Mouse (Mus musculus): ENCODE results near the gene Kiz.

The Kiz gene

GRCm38 (mm10) chr2:146958951-146959821, 103.5 kb downstream of the Kiz start:
- in situ Hi-C loops (cut with MboI; ENCODE audit: unreplicated experiment in 2 of 2) = loop anchor here (5.0 to 25.0 kb wide), 4 partner anchors 218 to 353 kb away; no protein-coding TSS in a partner anchor

- in situ Hi-C loops (cut with MboI; ENCODE audit: unreplicated experiment in 2 of 2) = no loop called here
These were observed 119.4 kb downstream of the Kiz start for GRCm38 (mm10) chr2:146975024-146975423.

GRCm38 (mm10) chr2:146975453-146976028, 119.9 kb downstream of the Kiz start:
- in situ Hi-C loops (cut with MboI; ENCODE audit: unreplicated experiment in 2 of 2) = no loop called here

GRCm38 (mm10) chr2:146982786-146983185, 127.1 kb downstream of the Kiz start:
- in situ Hi-C loops (cut with MboI; ENCODE audit: unreplicated experiment in 2 of 2) = no loop called here

- in situ Hi-C loops (cut with MboI; ENCODE audit: unreplicated experiment in 2 of 2) = no loop called here
These were observed 129.2 kb downstream of the Kiz start for GRCm38 (mm10) chr2:146984831-146985230.

- in situ Hi-C loops (cut with MboI; ENCODE audit: unreplicated experiment in 2 of 2) = no loop called here
These were observed 130.1 kb downstream of the Kiz start for GRCm38 (mm10) chr2:146985807-146986206.

GRCm38 (mm10) chr2:146986429-146986828, 130.8 kb downstream of the Kiz start:
- in situ Hi-C loops (cut with MboI; ENCODE audit: unreplicated experiment in 2 of 2) = no loop called here

GRCm38 (mm10) chr2:147007265-147007664, 151.6 kb downstream of the Kiz start:
- in situ Hi-C loops (cut with MboI; ENCODE audit: unreplicated experiment in 2 of 2) = loop anchor here in 1 of 2 experiments (25.0 kb wide), 1 partner anchor 495 kb away; the partner anchor contains the start of gene Ralgapa2

- in situ Hi-C loops (cut with MboI; ENCODE audit: unreplicated experiment in 2 of 2) = loop anchor here in 1 of 2 experiments (25.0 kb wide), 1 partner anchor 497 kb away; the partner anchor contains the start of gene Ralgapa2
These were observed 153.4 kb downstream of the Kiz start for GRCm38 (mm10) chr2:147009084-147009483.

- in situ Hi-C loops (cut with MboI; ENCODE audit: unreplicated experiment in 2 of 2) = loop anchor here (10.0 to 25.0 kb wide), 3 partner anchors 498 to 1665 kb away; partner anchors contain the start of genes Nxt1 (in 1 of the 2) and Ralgapa2 (in 1 of the 2)
These were observed 154.5 kb downstream of the Kiz start for GRCm38 (mm10) chr2:147010141-147010540.

- in situ Hi-C loops (cut with MboI; ENCODE audit: unreplicated experiment in 2 of 2) = loop anchor here (10.0 to 25.0 kb wide), 3 partner anchors 499 to 1664 kb away; partner anchors contain the start of genes Nxt1 (in 1 of the 2) and Ralgapa2 (in 1 of the 2)
These were observed 155.3 kb downstream of the Kiz start for GRCm38 (mm10) chr2:147010952-147011351.

GRCm38 (mm10) chr2:147011474-147012140, 155.9 kb downstream of the Kiz start:
- in situ Hi-C loops (cut with MboI; ENCODE audit: unreplicated experiment in 2 of 2) = loop anchor here (10.0 to 25.0 kb wide), 3 partner anchors 499 to 1663 kb away; partner anchors contain the start of genes Nxt1 (in 1 of the 2) and Ralgapa2 (in 1 of the 2)

- in situ Hi-C loops (cut with MboI; ENCODE audit: unreplicated experiment in 2 of 2) = loop anchor here (10.0 to 25.0 kb wide), 3 partner anchors 500 to 1663 kb away; partner anchors contain the start of genes Nxt1 (in 1 of the 2) and Ralgapa2 (in 1 of the 2)
These were observed 156.5 kb downstream of the Kiz start for GRCm38 (mm10) chr2:147012141-147012622.

GRCm38 (mm10) chr2:147012623-147013184, 157.0 kb downstream of the Kiz start, which contains the start of gene Xrn2:
Gene Xrn2 (plus strand): TSS chr2:147012996.
- in situ Hi-C loops (cut with MboI; ENCODE audit: unreplicated experiment in 2 of 2) = loop anchor here (10.0 to 25.0 kb wide), 3 partner anchors 500 to 1662 kb away; partner anchors contain the start of genes Nxt1 (in 1 of the 2) and Ralgapa2 (in 1 of the 2)

- in situ Hi-C loops (cut with MboI; ENCODE audit: unreplicated experiment in 2 of 2) = loop anchor here (10.0 to 25.0 kb wide), 3 partner anchors 501 to 1661 kb away; partner anchors contain the start of genes Nxt1 (in 1 of the 2) and Ralgapa2 (in 1 of the 2)
These were observed 157.7 kb downstream of the Kiz start for GRCm38 (mm10) chr2:147013194-147013969.

- in situ Hi-C loops (cut with MboI; ENCODE audit: unreplicated experiment in 2 of 2) = loop anchor here (10.0 to 25.0 kb wide), 3 partner anchors 502 to 1661 kb away; partner anchors contain the start of genes Nxt1 (in 1 of the 2) and Ralgapa2 (in 1 of the 2)
These were observed 158.6 kb downstream of the Kiz start for GRCm38 (mm10) chr2:147014101-147014886.
